In the genomic region with DNA sequence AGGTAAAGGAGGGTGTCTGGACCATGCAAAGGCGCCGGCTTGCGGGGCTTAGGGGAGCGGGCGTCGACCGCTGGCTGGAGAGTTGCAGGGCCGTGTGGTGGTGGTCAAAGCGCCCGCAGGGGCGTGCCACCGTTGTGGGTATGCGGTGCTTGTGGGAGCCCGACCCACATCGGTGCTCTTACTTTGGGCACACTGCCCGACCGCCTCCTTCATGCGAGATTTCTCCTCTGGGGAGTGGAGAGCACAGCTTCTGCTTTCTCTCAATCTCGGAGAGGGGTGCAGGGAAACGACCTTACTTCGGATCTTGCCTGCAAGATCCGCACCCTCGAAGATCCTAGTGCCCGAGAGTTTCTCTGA, we compare ENCODE assay signal across 8 mouse cellular contexts. TPM values are rescaled to one million over a fixed set of nuclear protein-coding genes. Genes with fewer than 3 reads are reported as not detected.
A peak's percentile ranks its signal among the peaks of the same experiment; 100 is the strongest.
DNase-seq lines count a peak whose midpoint lies in the region; ATAC-seq and TF ChIP-seq lines count a peak whose summit lies in the region.

No protein-coding gene starts in this region.

- H3K9ac ChIP-seq in liver, adult 2 months (ENCODE audit: low read depth, low read length): peak overlapping the region; percentile 75
- peak overlapping the region; percentile 67 for H3K9ac ChIP-seq in embryonic facial prominence, embryonic 12.5 days
- peak overlapping the region; percentile 76 for H3K9ac ChIP-seq in intestine, embryonic 15.5 days
- peak overlapping the region; percentile 83 for H3K9ac ChIP-seq in neural tube, embryonic 13.5 days

- H3K4me1 ChIP-seq in liver, adult 2 months (ENCODE audit: control insufficient read depth, insufficient read depth, low read length): peaks cover 25% of the 10 kb centered on the region
- H3K4me1 ChIP-seq in embryonic facial prominence, embryonic 12.5 days: peaks cover 4% of the 10 kb centered on the region; the same call in 1 of the 2 replicates
- H3K4me1 ChIP-seq in intestine, embryonic 15.5 days (replicated peaks): peaks cover 17% of the 10 kb centered on the region
- H3K4me1 ChIP-seq in neural tube, embryonic 13.5 days (replicated peaks): peaks cover 36% of the 10 kb centered on the region

- H3K4me3 ChIP-seq in liver, adult 2 months (ENCODE audit: insufficient read depth, low read depth, low read length): peak overlapping the region; percentile 63
- peak overlapping the region; percentile 61 for H3K4me3 ChIP-seq in embryonic facial prominence, embryonic 12.5 days
- H3K4me3 ChIP-seq in intestine, embryonic 15.5 days (replicated peaks): peak overlapping the region; percentile 62
- H3K4me3 ChIP-seq in neural tube, embryonic 13.5 days: peak overlapping the region; percentile 61

- WGBS in liver, adult 2 months: under 1% methylated on average over 24 of the region's 24 CpGs
- under 1% methylated on average over 24 of the region's 24 CpGs for WGBS in embryonic facial prominence, embryonic 12.5 days
- WGBS in intestine, embryonic 15.5 days: 1% methylated on average over 24 of the region's 24 CpGs
- 2% methylated on average over 24 of the region's 24 CpGs for WGBS in neural tube, embryonic 13.5 days

- no peak for TF ChIP-seq POLR2A in liver, adult 2 months (IDR thresholded peaks at IDR 0.05; ENCODE audit: extremely low read depth, insufficient read depth, low read length)

- H3K27me3 ChIP-seq in liver, adult 2 months (ENCODE audit: control insufficient read depth, insufficient read depth, low read length): no peaks in the 10 kb centered on the region
- peaks cover 3% of the 10 kb centered on the region; the same call in 1 of the 2 replicates for H3K27me3 ChIP-seq in embryonic facial prominence, embryonic 12.5 days
- H3K27me3 ChIP-seq in intestine, embryonic 15.5 days (replicated peaks): no peaks in the 10 kb centered on the region
- H3K27me3 ChIP-seq in neural tube, embryonic 13.5 days: peaks cover 5% of the 10 kb centered on the region; the same call in 1 of the 2 replicates

- no peaks in the 10 kb centered on the region for H3K9me3 ChIP-seq in embryonic facial prominence, embryonic 12.5 days
- no peaks in the 10 kb centered on the region for H3K9me3 ChIP-seq in intestine, embryonic 15.5 days
- H3K9me3 ChIP-seq in neural tube, embryonic 13.5 days: no peaks in the 10 kb centered on the region

- TF ChIP-seq CTCF in liver, adult 2 months (IDR thresholded peaks at IDR 0.05; ENCODE audit: low read depth, low read length): no peak

- peak overlapping the region; percentile 58 for H3K27ac ChIP-seq in liver, adult 2 months (replicated peaks; ENCODE audit: insufficient read depth, low read depth, low read length)
- peak overlapping the region; percentile 76 for H3K27ac ChIP-seq in embryonic facial prominence, embryonic 12.5 days
- peak overlapping the region; percentile 78 for H3K27ac ChIP-seq in intestine, embryonic 15.5 days
- H3K27ac ChIP-seq in neural tube, embryonic 13.5 days (replicated peaks): peak overlapping the region; percentile 83

- no peak for DNase-seq in liver, adult 2 months (ENCODE audit: extremely low read depth, low read depth, low spot score)
- no peak for DNase-seq in liver
- no peak for DNase-seq in ovary, postnatal 36 days (ENCODE audit: low spot score)
- DNase-seq in kidney, postnatal 10 days: no peak
- no peak for DNase-seq in cerebellum, adult 11 months

- no peaks in the 10 kb centered on the region for H3K36me3 ChIP-seq in liver, adult 2 months (ENCODE audit: control insufficient read depth, insufficient read depth, low read length)
- H3K36me3 ChIP-seq in embryonic facial prominence, embryonic 12.5 days: no peaks in the 10 kb centered on the region
- no peaks in the 10 kb centered on the region for H3K36me3 ChIP-seq in intestine, embryonic 15.5 days
- no peaks in the 10 kb centered on the region for H3K36me3 ChIP-seq in neural tube, embryonic 13.5 days

- ATAC-seq in embryonic facial prominence, embryonic 12.5 days (ENCODE audit: insufficient number of reproducible peaks, insufficient read depth, low FRiP score, low TSS enrichment): no peak
- no peak for ATAC-seq in intestine, embryonic 15.5 days
- ATAC-seq in neural tube, embryonic 13.5 days (ENCODE audit: low read depth): no peak

- peaks cover 11% of the 10 kb centered on the region; the same call in 1 of the 2 replicates for H3K79me2 ChIP-seq in liver, adult 2 months (ENCODE audit: control insufficient read depth, insufficient read depth, low read length)

- H3K4me2 ChIP-seq in embryonic facial prominence, embryonic 12.5 days (replicated peaks): peak overlapping the region; percentile 90
- peak overlapping the region; percentile 97 for H3K4me2 ChIP-seq in intestine, embryonic 15.5 days (replicated peaks)
- H3K4me2 ChIP-seq in neural tube, embryonic 13.5 days: peak overlapping the region; percentile 88

RNA-seq across cellular contexts. Expression of a gene that starts 0.3 kb away (rescaled TPM):
- 55.4 and 87.9 TPM in 2 replicates for total RNA-seq in liver, adult 2 months (2014; rRNA removed)
- 21.0 and 22.4 TPM in 2 replicates for polyA plus RNA-seq in liver, adult 2 months (2012; rRNA removed)
- 3.9 and 5.2 TPM in 2 replicates for polyA plus RNA-seq in embryonic facial prominence, embryonic 12.5 days (2016; fragmentation: Nextera tagmentation; extraction: Ambion mirVana)
- 7.6 and 7.8 TPM in 2 replicates for polyA plus RNA-seq in intestine, embryonic 15.5 days (2015; fragmentation: Nextera tagmentation; extraction: Ambion mirVana)
- polyA plus RNA-seq in neural tube, embryonic 13.5 days (2015; fragmentation: Nextera tagmentation; extraction: Ambion mirVana): 18.1 and 19.8 TPM in 2 replicates

RNA-seq across cellular contexts. Expression of a gene that starts 38.6 kb away (rescaled TPM):
- total RNA-seq in liver, adult 2 months (2014; rRNA removed): 10.3 and 12.9 TPM in 2 replicates
- polyA plus RNA-seq in liver, adult 2 months (2012; rRNA removed): 12.1 and 12.4 TPM in 2 replicates
- 44.1 and 51.1 TPM in 2 replicates for polyA plus RNA-seq in embryonic facial prominence, embryonic 12.5 days (2016; fragmentation: Nextera tagmentation; extraction: Ambion mirVana)
- polyA plus RNA-seq in intestine, embryonic 15.5 days (2015; fragmentation: Nextera tagmentation; extraction: Ambion mirVana): 34.5 and 35.8 TPM in 2 replicates
- polyA plus RNA-seq in neural tube, embryonic 13.5 days (2015; fragmentation: Nextera tagmentation; extraction: Ambion mirVana): 16.0 and 16.4 TPM in 2 replicates
